Mouse (Mus musculus) E14TG2a.4 (cell line): Measurements from ENCODE around the gene Myrfl.

Experiments used
- H3K27me3 ChIP-seq: 2 replicates; pipeline ENCODE4 v1.6.1; 2014; ENCODE audit warnings: low read length, control low read depth; ENCODE audit not compliant: insufficient read depth
- H3K36me3 ChIP-seq: 2 replicates; pipeline ENCODE4 v1.6.1; 2014; ENCODE audit warnings: low read length, control low read depth; ENCODE audit not compliant: insufficient read depth
- H3K4me1 ChIP-seq: replicated peaks from 2 replicates; pipeline ENCODE4 v1.6.1; 2014; ENCODE audit warnings: low read depth, low read length, control low read depth
- H3K4me3 ChIP-seq: replicated peaks from 2 replicates; pipeline ENCODE4 v1.5.1; 2014; ENCODE audit warnings: mild to moderate bottlenecking, low read length
- H3K9me3 ChIP-seq: 2 replicates; pipeline ENCODE4 v1.6.1; 2014; ENCODE audit warnings: low read length, control low read depth
- CTCF ChIP-seq: conservative IDR thresholded peaks from 2 replicates; pipeline ENCODE4 v1.5.1; 2014; ENCODE audit warnings: low read length
- NANOG ChIP-seq: IDR thresholded peaks from 2 replicates; pipeline ENCODE4 v1.6.1; 2014; ENCODE audit warnings: borderline replicate concordance, low read length, mixed read lengths
- POU5F1 ChIP-seq: IDR thresholded peaks from 2 replicates; pipeline ENCODE4 v1.6.1; 2014; ENCODE audit warnings: low read length, borderline replicate concordance

The Myrfl gene

GRCm38 (mm10) chr10:116768642-116769041 is 128.1 kb downstream of the Myrfl start:
- Histone ChIP-seq H3K27me3 (peaks cover 2% of the 10 kb centered on the region; the same call in 1 of the 2 replicates), H3K9me3 (no peaks in the 10 kb centered on the region), H3K4me1 (peaks cover 8% of the 10 kb centered on the region), H3K36me3 (no peaks in the 10 kb centered on the region), H3K4me3 (no peak overlapping the region)
- no peak for TF ChIP-seq CTCF
- no peak for TF ChIP-seq POU5F1
- no peak for TF ChIP-seq NANOG

DNA sequence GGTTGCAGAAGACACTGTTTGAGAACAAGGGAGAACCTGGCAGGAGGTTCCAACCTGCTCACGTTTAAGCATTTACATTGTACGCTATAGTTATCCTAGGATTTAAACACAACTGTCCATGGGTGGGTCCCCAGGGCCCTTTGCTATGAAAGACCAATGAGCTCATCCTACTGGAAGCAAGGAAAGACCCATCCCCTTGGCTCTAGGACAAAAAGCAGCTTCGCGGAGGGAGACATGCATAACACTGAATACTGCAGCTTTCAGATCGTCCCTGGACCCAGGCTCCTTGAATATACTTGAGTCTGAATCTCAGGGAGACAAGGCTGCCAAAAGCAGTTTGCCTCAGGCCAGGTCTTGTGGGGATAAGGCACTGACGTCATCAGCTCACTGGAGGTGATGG is 130.2 kb downstream of the Myrfl start:
- TF ChIP-seq CTCF (no peak), NANOG (no peak), POU5F1 (no peak)
- peaks cover 8% of the 10 kb centered on the region for H3K4me1 ChIP-seq
- no peaks in the 10 kb centered on the region for H3K27me3 ChIP-seq
- no peak overlapping the region for H3K4me3 ChIP-seq
- no peaks in the 10 kb centered on the region for H3K36me3 ChIP-seq
- no peaks in the 10 kb centered on the region for H3K9me3 ChIP-seq

- Histone ChIP-seq H3K9me3 (no peaks in the 10 kb centered on the region), H3K4me1 (peaks cover 14% of the 10 kb centered on the region), H3K4me3 (no peak overlapping the region), H3K27me3 (no peaks in the 10 kb centered on the region), H3K36me3 (no peaks in the 10 kb centered on the region)
- no peak for TF ChIP-seq CTCF
These were observed 135.1 kb downstream of the Myrfl start for GRCm38 (mm10) chr10:116761476-116762068.

- no peak for TF ChIP-seq CTCF
- no peak for TF ChIP-seq POU5F1
- no peak for TF ChIP-seq NANOG
These were observed 136.2 kb downstream of the Myrfl start for GRCm38 (mm10) chr10:116760561-116760960.

DNA sequence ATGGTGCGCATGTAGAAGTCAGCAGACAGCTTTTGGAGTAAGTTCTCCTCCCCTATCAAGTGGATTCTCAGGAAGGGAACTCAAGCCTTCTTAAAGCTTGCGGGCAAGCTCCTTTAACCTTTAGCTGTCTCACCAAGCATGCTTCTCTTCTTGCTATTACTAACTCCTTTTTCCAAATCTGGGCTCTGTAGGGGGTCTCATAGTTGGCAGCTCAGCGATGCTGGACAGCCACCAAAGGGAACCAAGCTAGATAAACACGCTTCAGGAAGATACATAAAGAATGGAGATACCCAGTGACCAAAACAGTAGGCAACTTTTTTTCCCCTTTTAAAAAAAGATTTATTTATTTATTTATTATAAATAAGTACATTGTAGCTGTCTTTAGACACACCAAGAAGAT is 136.9 kb downstream of the Myrfl start:
- no peaks in the 10 kb centered on the region for H3K36me3 ChIP-seq
- no peaks in the 10 kb centered on the region for H3K9me3 ChIP-seq
- H3K4me1 ChIP-seq = peaks cover 14% of the 10 kb centered on the region
- no peak for TF ChIP-seq POU5F1
- TF ChIP-seq NANOG = no peak
- no peak for TF ChIP-seq CTCF
- no peaks in the 10 kb centered on the region for H3K27me3 ChIP-seq
- no peak overlapping the region for H3K4me3 ChIP-seq

More at GRCm38 (mm10) chr10:116760561-116760960, 136.2 kb downstream of the Myrfl start:
- Histone ChIP-seq H3K27me3 (no peaks in the 10 kb centered on the region), H3K4me1 (peaks cover 14% of the 10 kb centered on the region), H3K36me3 (no peaks in the 10 kb centered on the region), H3K4me3 (no peak overlapping the region), H3K9me3 (no peaks in the 10 kb centered on the region)

GRCm38 (mm10) chr10:116755881-116756581 is 140.7 kb downstream of the Myrfl start:
- Histone ChIP-seq H3K9me3 (no peaks in the 10 kb centered on the region), H3K27me3 (peaks cover 7% of the 10 kb centered on the region), H3K36me3 (no peaks in the 10 kb centered on the region), H3K4me1 (peaks cover 7% of the 10 kb centered on the region; the same call in 1 of the 2 replicates), H3K4me3 (no peak overlapping the region)
- TF ChIP-seq CTCF (no peak), NANOG (no peak), POU5F1 (no peak)

- 0 out of 2 replicates have a peak, but pooled peaks cover 4% of the 10 kb centered on the region for H3K4me1 ChIP-seq
- no peak overlapping the region for H3K4me3 ChIP-seq
These were observed 141.8 kb downstream of the Myrfl start for GRCm38 (mm10) chr10:116754940-116755339.

DNA sequence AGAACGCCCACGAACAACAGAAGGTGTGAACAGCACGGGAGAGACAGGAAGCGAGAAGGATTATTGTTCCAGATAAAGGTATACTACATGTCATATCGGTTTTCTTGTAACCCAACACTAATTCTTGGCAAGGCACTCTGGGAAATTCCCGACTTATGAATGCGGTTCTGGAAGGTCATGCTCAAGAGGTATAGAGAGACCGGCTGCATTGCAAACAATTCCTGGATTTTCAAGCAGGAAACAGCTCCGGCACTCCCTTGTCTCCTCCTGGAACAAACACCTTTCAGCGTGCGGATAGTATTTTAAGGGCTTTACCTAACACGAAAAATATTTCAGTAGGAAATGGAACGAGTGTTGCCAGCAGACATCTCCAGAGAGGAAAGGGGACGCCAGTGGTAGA is 145.8 kb downstream of the Myrfl start:
- TF ChIP-seq NANOG = no peak
- TF ChIP-seq CTCF = no peak
- TF ChIP-seq POU5F1 = no peak
- Histone ChIP-seq H3K4me1 (no peaks in the 10 kb centered on the region), H3K36me3 (no peaks in the 10 kb centered on the region), H3K4me3 (no peak overlapping the region), H3K27me3 (peaks cover 7% of the 10 kb centered on the region), H3K9me3 (peaks cover 6% of the 10 kb centered on the region)

More at GRCm38 (mm10) chr10:116754940-116755339, 141.8 kb downstream of the Myrfl start:
- TF ChIP-seq NANOG (peak; percentile 64; the same call in 1 of the 2 replicates), CTCF (no peak)
- Histone ChIP-seq H3K36me3 (no peaks in the 10 kb centered on the region), H3K27me3 (peaks cover 7% of the 10 kb centered on the region), H3K9me3 (no peaks in the 10 kb centered on the region)

DNA sequence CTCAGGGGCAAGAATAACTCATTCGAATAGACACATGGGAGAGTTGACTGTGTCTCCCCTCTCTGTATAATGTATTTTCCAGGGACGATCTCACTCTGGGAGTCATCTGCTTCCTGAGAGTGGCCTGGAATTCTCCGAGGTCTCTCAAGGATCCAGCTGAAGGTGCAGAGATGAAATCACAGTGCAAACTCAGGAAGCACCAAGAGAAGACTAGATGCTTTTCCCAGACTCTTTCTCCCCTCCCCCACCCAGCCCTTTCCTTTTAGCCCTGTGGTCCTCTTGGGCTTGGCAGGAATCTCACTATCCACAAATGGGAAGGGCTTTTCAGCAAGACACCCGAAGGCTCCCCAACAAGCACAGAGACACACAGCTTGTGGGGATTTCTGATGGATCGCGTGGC is 146.7 kb downstream of the Myrfl start:
- H3K36me3 ChIP-seq = no peaks in the 10 kb centered on the region
- H3K4me1 ChIP-seq = no peaks in the 10 kb centered on the region
- H3K27me3 ChIP-seq = peaks cover 7% of the 10 kb centered on the region
- H3K4me3 ChIP-seq = no peak overlapping the region
- H3K9me3 ChIP-seq = peaks cover 6% of the 10 kb centered on the region
- no peak for TF ChIP-seq CTCF
- no peak for TF ChIP-seq NANOG
- TF ChIP-seq POU5F1 = no peak
